Mouse (Mus musculus): ENCODE data around the gene Nosip.
A peak's percentile ranks its signal among the peaks of the same experiment; 100 is the strongest.
"Not testable (repeated sequence)": the region's sequence is repeated elsewhere in the genome, so short reads cannot be mapped to it uniquely, and the experiment has no call there.

Gene Nosip

DNA sequence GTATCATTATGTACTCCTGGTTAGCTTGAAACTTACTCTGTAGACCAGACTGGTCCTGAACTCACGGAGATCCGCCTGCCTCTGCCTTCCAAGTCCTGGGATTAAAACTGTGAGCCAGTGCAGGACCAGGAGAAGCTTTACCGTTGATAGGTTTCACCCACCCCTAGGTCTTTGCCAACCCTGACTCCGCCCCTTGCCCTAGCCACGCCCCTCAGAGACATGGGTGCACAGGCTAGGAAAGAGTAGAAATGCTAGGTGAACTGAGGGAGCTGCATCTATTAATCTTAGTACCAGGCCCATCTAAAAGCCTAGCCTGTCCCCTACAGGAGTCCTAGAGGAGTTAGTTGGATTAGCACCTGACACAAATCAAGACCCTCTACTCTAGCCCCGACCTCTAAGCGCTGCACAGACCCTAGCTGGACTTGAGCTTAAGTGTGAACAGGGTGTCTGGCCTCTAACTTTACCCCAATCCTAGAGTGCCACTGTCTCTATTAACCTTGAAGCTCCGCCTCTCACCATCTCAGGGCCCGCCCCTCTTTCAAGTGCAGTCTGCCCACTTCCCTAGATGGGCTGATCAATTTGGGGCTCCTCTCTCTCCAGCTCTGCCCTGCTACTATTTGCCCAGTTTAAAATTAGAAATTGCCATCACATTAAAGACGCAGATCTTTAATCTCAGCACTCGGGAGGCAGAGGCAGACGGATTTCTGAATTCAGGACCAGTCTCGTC lies 28.2 kb downstream of the Nosip start:
- DNase-seq (ENCODE audit: low spot score in 2 of 2), result peak; percentile 31 to 53

DNA sequence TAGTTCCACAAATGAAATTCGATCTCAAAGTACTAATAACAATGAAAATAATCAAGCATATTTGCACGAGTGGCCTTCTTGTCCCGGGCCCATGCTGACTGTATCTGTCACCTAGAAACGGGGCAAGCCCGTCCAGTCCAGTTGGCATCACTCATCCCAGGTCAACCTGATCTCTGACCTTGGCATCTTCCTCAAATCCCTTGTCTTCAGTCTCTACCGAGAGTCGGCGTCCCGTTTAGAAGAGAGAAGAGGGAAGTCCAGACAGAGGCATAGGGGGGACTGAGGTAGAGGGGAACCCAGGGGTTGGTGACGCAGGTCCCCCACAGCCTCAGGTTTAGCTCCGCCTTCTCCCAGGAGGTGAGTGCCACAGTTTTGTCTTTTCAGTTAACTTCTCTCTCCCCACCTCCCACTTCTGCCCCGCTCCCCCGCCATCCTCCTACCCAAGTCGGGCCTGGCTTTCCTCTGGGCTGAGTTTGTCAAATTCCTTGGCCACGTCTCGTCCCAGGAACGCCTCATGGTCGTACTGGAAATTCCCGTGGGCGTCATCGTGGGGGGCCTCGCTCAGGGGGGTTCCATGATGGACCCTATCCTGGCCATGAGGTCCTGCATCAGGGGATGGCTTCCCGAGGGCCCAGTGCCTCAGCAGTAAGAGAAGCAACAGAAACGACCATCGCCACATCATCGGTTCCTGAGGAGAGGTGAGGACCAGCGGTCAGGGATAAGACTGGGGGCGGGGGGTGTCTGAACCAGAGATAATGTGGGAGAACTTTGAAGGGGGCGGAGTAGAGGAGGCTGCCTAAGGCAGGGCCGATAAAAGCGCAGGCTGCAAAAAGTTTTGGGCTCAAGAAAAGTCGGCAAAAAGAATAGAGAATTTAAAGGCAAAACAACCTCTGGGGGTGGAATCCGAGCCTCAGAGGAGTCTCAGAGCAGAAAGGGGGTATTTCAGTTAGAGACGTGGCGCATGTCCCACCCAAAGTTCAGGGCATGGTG lies 29.1 kb downstream of the Nosip start:
- no peak for DNase-seq (ENCODE audit: low spot score in 2 of 2)

DNA sequence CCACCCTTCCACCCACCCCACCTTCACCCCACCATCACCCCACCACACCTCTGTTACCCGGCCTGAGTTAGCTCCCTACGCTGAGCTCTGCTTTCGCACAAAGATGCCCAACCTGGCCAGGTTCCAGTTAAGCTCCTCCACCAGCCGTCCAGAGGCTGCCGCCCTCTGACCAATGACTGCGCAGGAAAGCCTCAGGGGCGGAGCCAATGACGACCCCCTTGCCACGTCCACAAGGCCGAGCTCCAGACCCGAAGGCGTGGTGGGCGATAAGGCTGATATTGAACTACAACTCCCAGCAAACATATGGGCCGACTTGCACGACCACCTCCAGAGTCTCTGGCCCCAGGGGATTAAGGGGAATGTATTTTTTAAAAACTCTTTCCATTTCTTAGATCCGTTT lies 29.8 kb downstream of the Nosip start, which contains the start of gene Rcn3:
Rcn3 (minus strand) TSS at position 174 of the 400 bp plus-strand sequence.
- DNase-seq (ENCODE audit: low spot score in 2 of 2), result peak; percentile 49 to 54

DNA sequence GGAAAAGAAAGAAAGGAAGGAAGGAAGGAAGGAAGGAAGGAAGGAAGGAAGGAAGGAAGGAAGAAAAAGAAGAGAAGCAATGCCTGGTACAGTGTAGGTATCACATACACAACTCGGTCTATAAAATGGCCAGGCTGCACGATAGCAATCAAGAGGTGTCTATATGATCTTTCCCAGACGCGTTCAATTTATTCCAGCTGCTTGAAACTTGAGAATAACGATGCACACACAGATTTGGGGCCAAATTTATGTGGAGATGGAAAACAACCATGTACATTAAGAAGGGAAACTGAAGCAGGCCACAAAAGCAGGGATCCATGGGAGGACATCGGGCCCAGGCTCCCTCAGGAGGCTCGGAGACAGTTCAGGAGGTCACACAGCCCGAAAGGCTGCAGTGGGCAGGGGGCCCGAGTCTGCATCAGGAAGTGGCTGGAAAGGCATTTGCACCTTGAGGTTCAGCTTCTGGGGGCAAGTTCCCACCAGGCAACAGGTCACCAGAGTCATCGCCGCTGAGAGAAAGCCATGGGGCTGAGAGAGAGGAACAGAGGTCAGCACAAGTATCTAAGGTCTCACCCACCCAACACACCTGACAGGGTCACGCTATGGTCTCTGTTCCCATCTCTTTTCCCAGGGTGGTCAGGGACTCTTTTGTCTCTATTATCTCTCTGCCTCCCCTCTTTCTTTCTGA lies 30.7 kb downstream of the Nosip start:
- DNase-seq (ENCODE audit: low spot score in 2 of 2), result no peak

DNA sequence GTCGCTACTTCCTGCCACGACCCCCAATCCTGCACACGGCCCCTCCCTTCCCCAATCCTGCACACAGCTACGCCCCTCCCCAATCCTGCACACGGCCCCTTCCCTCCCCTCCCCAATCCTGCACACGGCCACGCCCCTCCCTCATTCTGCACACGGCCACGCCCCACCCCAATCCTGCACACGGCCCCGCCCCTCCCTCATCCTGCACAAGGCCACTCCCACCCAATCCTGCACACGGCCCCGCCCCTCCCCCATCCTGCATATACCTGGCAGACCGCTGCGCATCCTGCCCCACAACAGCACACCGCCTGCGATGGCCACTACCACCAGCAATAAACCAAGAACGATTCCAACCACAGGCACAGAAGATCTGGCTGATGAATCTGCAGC lies 31.3 kb downstream of the Nosip start:
- no peak for DNase-seq (ENCODE audit: low spot score in 2 of 2)

DNA sequence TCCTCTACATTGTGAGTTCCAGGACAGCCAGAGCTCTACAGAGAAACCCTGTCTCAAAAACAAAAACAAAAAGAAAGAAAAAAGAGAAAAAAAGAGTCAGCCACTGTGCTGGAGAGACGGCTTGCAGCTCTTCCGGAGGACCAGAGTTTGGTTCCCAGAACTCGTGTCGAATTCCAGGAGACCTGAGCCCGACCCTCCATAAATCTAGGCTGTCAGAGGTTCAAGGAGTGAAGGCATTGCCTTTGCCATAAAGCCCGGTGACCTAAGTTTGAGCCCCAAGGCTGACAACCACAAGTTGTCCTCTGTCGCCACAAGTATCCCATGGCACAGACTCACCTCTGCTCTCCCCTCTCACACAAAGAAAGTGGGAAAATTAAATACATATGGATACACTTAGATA lies 31.9 kb downstream of the Nosip start:
- no peak for DNase-seq (ENCODE audit: low spot score in 2 of 2)

DNA sequence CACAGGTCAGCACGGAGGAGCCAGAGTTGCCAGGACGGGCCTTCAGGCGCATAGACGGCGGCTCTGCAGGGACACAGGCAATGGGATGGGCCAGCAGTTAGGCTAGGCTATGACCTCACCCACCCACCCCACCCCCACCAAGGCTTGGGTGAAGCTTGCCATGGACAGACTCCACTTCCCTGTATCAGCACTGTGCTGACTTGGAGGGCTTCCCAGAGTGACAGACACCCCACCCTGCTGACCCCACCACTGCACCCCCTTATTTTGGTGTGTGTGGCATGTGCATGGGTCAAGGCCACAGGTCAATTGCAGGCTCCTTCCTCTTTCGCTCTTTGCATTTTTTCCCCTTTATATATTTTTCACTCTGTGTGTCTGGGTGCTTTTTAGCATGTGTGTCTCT lies 33.1 kb downstream of the Nosip start:
- DNase-seq (ENCODE audit: low spot score in 2 of 2), result no peak

DNA sequence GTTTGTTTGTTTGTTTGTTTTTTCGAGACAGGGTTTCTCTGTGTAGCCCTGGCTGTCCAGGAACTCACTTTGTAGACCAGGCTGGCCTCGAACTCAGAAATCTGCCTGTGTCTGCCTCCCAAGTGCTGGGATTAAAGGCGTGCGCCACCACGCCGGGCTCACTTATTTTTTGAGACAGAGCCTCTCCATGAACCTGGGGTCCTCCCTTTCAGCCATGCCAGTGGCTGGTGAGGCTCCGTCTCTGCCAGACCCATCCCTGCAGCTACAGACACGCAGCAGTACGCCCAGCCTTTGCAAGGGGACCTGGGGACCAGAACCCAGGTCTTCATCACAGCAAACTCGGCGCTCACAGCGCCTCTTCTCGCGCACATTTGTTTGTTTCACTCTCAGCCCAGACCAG lies 33.7 kb downstream of the Nosip start:
- not testable (repeated sequence) for DNase-seq (ENCODE audit: low spot score in 2 of 2)

DNA sequence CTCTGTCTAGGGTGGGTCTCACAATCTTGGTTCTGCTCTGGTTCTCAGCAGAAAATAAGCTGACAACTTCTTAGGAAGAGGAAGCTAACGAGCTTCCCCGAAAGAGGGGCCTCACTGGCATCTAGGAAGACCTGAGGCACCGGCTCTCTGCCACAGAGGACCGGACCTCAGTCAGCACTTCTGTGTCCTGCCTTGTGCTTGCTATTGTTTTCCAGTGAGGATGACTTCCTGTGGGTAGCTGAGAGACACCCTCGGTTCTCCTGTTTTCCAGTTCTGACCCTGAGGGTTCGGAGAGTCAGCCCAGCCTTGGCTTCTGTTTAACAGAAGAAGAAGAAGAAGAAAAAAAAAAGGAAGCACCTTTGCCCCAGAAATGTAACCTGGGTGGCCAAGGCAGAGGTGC lies 35.2 kb downstream of the Nosip start:
- no peak for DNase-seq (ENCODE audit: low spot score in 2 of 2)

DNA sequence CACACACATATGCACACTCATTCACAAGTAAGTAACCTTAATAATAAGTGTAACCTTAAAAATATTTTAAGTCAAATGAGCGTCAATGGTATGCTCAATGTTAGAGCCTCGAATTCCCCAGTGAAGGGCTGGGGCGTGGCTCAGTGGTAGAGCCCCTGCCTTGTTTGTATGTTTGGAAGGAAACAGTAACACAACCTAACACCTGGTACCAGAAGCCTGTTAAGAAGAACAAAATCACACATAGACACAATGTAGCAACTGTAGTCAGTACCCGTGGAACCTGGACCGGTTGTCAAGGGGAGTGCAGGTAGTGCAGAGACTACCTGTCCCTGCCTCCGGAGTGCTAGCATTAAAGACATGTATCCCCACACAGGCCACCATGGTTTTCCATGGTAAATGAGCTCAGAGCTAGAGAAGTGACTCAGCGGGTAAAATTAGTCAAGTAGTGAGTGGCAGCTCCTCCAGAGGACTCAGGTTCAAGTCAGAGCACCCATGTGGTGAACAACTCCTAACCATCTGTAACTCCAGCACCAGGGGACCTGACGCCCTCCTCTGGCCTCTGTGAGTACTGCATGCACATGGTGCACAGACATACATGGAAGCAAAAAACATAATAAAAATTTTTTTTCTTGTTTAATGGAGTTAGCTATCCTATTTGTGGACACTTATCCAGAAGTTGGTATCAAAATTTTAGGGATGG lies 36.5 kb downstream of the Nosip start:
- DNase-seq (ENCODE audit: low spot score in 2 of 2), result no peak

DNA sequence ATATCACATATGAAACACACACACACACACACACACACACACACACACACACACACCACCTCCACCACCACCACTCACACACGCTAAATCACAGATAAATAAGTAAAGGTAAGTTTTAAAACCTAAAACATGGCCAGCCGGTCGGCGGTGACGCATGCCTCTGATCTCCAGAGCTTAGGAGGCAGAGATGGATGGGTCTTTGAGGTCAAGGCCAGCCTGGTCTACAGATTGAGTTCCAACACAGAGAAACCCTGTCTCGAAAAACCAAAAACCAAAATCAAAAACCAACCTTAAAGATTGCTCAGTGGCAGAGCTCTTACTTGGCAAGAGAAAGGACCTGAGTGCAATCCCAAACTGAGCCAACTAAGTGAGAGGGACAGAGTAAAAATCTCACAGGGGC lies 37.8 kb downstream of the Nosip start:
- no peak for DNase-seq (ENCODE audit: low spot score in 2 of 2)

DNA sequence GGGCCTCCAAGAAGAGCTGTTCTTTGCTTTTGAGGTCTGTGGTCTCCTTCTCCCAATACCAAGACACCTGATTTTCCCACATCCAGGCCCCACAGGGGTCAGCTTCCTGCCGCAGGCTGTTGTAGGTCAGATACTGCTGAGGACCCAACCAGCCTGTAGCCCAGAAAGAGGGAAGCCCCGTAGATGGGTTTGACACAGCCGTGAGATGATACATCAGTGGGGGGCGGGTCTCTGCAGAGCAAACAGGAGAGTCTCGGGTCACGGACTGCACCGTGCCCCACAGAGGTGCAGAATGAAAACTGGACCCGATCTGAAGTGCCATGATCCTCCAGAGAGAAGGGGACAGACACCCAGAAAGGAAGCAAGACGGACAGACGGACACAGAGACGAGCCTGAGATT lies 40.2 kb downstream of the Nosip start:
- DNase-seq (ENCODE audit: low spot score in 2 of 2), result no peak

DNA sequence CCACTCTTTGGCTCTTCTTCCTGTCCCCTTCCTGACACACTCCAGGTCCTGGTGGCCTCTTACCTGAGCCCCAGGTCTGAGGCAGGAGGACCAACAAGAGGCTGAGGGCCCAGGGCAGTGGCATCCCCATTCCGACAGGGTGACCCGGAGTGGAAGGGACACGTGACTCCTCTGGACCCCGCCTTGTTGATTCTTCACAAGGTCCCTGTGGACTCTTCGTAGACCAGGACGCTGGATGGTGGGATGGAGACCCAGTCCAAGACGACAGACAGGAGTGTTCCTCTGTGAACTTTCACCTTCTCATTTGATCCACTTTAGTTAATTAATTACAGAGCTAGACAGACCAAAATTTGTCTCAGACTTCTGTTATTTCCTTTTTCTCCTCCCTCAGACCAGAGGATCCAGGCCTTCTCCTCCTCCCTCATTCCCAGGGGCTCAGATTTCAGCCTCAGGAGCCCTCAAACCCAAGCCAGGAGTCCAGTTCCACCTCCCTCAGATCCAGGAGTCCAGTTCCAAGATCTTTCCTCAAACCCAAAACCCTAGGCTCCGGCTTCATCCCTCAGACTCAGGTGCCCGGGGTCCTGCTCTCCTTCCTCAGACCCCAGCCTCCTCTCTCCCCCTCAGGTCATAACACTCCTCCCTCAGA lies 40.8 kb downstream of the Nosip start:
- no peak for DNase-seq (ENCODE audit: low spot score in 2 of 2)

DNA sequence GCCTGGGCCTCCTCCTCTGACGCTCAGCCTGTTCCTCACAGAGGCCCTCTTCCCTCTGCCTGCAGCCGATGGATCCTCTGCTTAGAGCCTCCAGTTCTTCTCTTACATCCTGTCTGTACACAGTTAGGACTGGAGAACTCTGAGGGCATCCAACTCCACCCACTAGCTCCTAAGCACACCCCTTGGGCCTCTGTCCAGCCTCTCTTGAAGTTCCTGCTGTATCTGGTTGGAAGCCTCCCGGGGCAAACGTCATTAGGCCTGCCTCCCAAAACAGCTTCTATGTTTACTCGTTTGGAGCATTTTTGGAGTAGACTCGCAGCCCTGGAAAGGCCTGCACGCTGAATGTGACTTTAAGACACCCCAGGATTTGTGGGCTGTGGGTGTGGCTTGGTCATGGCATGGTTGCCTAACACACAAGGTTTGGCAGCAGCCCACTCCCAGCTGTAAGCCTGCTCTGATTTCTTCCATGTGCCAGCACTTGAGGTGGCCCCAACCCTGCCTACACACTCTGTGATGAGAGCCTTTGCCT lies 41.5 kb downstream of the Nosip start, which contains the start of gene Fcgrt:
Fcgrt (minus strand) TSS at position 200 of the 529 bp plus-strand sequence.
- DNase-seq (ENCODE audit: low spot score in 2 of 2), result peak; percentile 58 to 60

DNA sequence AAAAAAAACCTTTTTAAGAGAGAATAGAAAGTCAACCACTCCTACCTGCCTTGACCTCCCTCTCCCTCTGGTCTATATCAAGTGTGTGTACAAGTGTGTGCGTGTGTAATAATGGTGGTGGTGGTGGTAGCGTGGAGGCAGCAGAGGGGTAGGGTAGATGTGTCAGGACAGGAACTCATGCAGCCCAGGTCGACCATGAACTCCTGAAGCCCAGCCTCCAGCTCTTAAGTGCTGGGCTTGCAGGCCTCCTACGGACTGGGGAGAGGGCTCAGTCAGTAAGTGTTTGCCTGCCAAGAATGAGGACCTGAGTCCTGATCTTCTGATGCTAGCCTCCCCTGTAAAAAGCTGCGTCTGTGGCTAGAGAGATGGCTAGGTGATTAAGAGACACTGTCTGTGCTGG lies 42.7 kb downstream of the Nosip start:
- no peak for DNase-seq (ENCODE audit: low spot score in 2 of 2)

DNA sequence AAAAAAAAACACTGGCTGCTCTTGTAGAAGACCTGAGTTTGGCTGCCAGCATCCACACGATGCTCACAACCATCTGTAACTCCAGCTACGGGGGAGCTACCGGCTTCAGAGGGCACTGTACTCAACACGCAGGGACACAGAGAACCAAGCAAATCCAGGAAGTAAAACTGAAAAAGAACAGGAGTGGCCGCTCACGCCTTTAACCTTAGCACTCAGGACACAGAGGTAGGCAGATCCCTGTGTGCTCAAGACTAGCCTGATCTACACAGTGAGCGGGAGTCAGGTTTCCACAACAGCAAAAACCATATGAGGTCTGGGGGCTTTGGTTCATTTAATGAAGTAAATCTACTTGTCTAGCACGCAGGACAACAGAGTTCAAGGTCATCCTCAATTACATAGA lies 43.3 kb downstream of the Nosip start:
- no peak for DNase-seq (ENCODE audit: low spot score in 2 of 2)

DNA sequence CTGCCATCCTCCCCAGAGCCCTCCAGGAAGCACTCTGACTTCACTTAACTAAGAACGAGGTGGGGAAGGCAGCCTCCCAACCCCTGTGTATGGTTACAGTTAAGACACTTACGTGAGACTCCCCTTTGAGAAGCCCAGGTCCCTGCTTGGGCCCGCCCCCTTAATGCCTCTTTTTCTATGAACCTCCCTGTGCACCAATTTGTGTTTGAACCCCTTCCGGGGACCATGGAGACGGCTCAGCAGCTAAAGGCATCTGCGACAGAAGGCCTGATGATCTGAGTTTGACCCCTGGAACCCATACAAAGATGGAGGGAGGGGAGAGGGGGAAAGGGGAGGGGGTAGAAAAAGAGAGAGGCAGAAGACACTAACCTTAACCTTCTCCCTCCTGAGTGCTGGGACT lies 44.2 kb downstream of the Nosip start:
- DNase-seq (ENCODE audit: low spot score in 2 of 2), result no peak

DNA sequence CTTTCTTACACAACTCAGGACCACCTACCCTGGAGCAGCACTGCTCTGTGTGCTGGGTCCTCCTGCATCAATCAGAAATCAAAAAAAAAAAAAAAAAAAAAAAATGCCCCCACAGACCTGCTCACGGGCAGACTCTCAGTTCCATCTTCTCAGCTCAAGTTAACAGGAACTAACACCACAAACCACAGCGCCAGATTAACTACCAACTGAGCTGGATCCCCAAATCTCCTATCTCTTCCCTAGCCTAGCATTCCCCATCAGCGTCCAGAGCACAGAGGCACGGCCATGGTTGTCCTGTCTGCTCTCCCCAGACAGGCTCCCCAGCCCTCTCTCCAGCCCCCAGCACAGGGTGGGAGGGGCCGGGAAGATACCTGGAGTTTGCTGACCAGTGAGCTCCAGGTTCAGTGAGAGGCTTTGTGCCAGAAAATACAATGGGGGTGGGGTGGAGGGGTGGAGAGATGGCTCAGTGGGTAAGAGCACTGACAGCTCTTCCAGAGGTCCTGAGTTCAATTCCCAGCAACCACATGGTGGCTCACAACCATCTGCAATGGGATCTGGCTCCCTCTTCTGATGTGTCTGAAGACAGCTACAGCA lies 44.9 kb downstream of the Nosip start:
- DNase-seq (ENCODE audit: low spot score in 2 of 2), result no peak

DNA sequence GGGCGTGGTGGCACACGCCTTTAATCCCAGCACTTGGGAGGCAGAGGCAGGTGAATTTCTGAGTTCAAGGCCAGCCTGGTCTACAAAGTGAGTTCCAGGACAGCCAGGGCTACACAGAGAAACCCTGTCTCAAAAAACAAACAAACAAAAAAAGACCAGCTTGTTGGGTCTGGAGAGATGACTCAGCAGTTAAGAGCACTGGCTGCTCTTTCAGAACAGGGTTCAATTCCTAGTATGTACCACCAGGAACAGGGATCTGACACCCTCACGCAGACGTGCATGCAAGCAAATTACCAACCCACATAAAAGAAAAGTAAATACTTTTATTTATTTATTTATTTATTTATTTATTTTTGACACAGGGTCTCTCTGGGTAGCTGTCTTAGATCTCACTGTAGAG lies 47.9 kb downstream of the Nosip start:
- DNase-seq (ENCODE audit: low spot score in 2 of 2), result not testable (repeated sequence)

DNA sequence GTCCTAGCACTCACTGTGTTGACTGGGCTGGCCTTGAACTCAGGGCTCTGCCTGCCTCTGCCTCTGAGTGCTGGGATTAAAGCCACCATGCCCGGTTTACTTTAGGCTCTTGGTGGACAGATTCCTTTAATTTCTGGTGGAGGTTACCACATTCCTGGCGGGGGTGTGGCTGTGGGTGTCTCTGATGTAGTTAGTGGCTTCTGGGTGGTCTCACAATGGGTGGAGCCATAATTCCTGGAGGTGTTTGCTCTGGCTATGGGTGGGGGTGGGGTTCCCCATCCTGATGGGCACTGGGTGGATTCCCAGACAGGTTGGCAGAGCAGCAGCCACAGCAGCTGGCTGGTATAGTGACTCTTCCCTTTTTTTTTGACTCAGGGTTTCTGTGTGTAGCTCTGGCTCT lies 49.7 kb downstream of the Nosip start:
- DNase-seq (ENCODE audit: low spot score in 2 of 2), result no peak
